Mouse (Mus musculus) A20 (cell line): ENCODE results near the gene Acot5.
"Not testable (repeated sequence)": the region's sequence is repeated elsewhere in the genome, so short reads cannot be mapped to it uniquely, and the experiment has no call there.

ENCODE experiments used
- DNase-seq: peaks from one replicate; pipeline ENCODE4 v3.0.0-alpha.2; 2011; ENCODE audit warnings: low read depth, low spot score

Gene Acot5

GRCm38 (mm10) chr12:84062336-84062735 lies 6.8 kb upstream of the Acot5 start:
- DNase-seq = no peak

- DNase-seq = peak; percentile 40
Observed at GRCm38 (mm10) chr12:84063228-84063627, 5.9 kb upstream of the Acot5 start.

- no peak for DNase-seq
Observed at GRCm38 (mm10) chr12:84063833-84064232, 5.3 kb upstream of the Acot5 start.

- no peak for DNase-seq
Observed at GRCm38 (mm10) chr12:84064621-84065020, 4.5 kb upstream of the Acot5 start.

- DNase-seq = no peak
Observed at GRCm38 (mm10) chr12:84067752-84068151, 1.4 kb upstream of the Acot5 start.

GRCm38 (mm10) chr12:84068296-84068695 lies 829 bp upstream of the Acot5 start:
- no peak for DNase-seq

GRCm38 (mm10) chr12:84069582-84069981 lies 457 bp downstream of the Acot5 start:
- not testable (repeated sequence) for DNase-seq

GRCm38 (mm10) chr12:84071696-84072095 lies 2.6 kb downstream of the Acot5 start:
- no peak for DNase-seq

GRCm38 (mm10) chr12:84077371-84077990 lies 8.4 kb downstream of the Acot5 start:
- DNase-seq = no peak

- no peak for DNase-seq
Observed at GRCm38 (mm10) chr12:84083842-84084241, 14.7 kb downstream of the Acot5 start.

- DNase-seq = no peak
Observed at GRCm38 (mm10) chr12:84084581-84084980, 15.5 kb downstream of the Acot5 start.

GRCm38 (mm10) chr12:84094666-84095065 lies 25.5 kb downstream of the Acot5 start:
- DNase-seq = not testable (repeated sequence)

GRCm38 (mm10) chr12:84099605-84100004 lies 30.5 kb downstream of the Acot5 start:
- DNase-seq = no peak

GRCm38 (mm10) chr12:84100071-84100470 lies 30.9 kb downstream of the Acot5 start:
- DNase-seq = no peak

GRCm38 (mm10) chr12:84100604-84101492 lies 31.7 kb downstream of the Acot5 start, which contains the start of gene Acot6:
Acot6 (plus strand) TSS chr12:84100654.
- DNase-seq = peak; percentile 82

GRCm38 (mm10) chr12:84101493-84101845 lies 32.3 kb downstream of the Acot5 start:
- no peak for DNase-seq

GRCm38 (mm10) chr12:84107012-84107411 lies 37.9 kb downstream of the Acot5 start:
- DNase-seq = no peak

GRCm38 (mm10) chr12:84107692-84108091 lies 38.6 kb downstream of the Acot5 start:
- DNase-seq = peak; percentile 72

GRCm38 (mm10) chr12:84109924-84110323 lies 40.8 kb downstream of the Acot5 start:
- DNase-seq = no peak

GRCm38 (mm10) chr12:84110814-84111213 lies 41.7 kb downstream of the Acot5 start:
- DNase-seq = peak; percentile 74

- DNase-seq = no peak
Observed at GRCm38 (mm10) chr12:84113676-84114075, 44.6 kb downstream of the Acot5 start.

GRCm38 (mm10) chr12:84114153-84114994 lies 45.2 kb downstream of the Acot5 start, which contains the start of gene Dnal1:
Dnal1 (plus strand) TSS chr12:84114366.
- peak; percentile 94 for DNase-seq
